Mouse (Mus musculus) cerebellum, adult 2 months (tissue): ENCODE data around the gene Gadd45a.

Experiments used
- CTCF ChIP-seq: fragments of 200-500 bp; IDR thresholded peaks from 2 replicates; pipeline ENCODE4 v1.5.1; 2011; ENCODE audit warnings: low read depth, mild to moderate bottlenecking, control low read depth, low read length, moderate library complexity, borderline replicate concordance; ENCODE audit not compliant: insufficient read depth
- POLR2A ChIP-seq: fragments of 200-500 bp; IDR thresholded peaks from 2 replicates; pipeline ENCODE4 v1.6.1; 2011; ENCODE audit warnings: low read length, control low read depth, borderline replicate concordance; ENCODE audit not compliant: insufficient read depth

- TF ChIP-seq CTCF = no peak
- no peak for TF ChIP-seq POLR2A
These were observed 22.8 kb upstream of the Gadd45a start for GRCm38 (mm10) chr6:67060057-67060456.
